Mouse (Mus musculus): ENCODE measurements around the gene Kif21b. TPM values are rescaled to one million over a fixed set of nuclear protein-coding genes. Genes with fewer than 3 reads are reported as not detected.

The Kif21b gene
- polyA plus RNA-seq, 1 experiment from 2014 or later, result 3.3 TPM

DNA sequence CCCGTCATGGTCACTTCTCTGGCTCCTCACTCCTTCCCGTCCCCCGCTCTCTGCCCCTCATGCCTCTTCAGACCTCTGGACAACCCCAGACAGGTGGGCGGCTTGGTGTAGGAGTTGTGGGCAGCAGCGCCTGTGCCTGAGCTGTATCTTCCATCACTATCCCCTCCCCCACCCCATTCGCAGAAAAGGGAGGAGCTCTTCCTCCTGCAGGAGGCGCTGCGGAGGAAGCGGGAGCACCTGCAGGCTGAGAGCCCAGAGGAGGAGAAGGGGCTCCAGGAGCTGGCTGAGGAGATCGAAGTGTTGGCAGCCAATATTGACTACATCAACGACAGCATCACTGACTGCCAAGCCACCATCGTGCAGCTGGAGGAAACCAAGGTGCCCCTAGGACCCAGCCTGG is 28.6 kb downstream of the Kif21b start:
- Histone ChIP-seq H3K9ac (ENCODE audit: low read depth, low read length) (no peak overlapping the region), H3K27ac (ENCODE audit: low read depth, low read length) (no peak overlapping the region), H3K4me1 (ENCODE audit: control insufficient read depth, insufficient read depth, low read length) (no peaks in the 10 kb centered on the region), H3K36me3 (ENCODE audit: control insufficient read depth, insufficient read depth, low read length) (peaks cover 27% of the 10 kb centered on the region; the same call in 1 of the 2 replicates), H3K4me3 (ENCODE audit: low read length) (no peak overlapping the region), H3K9me3 (ENCODE audit: control insufficient read depth, low read length) (no peaks in the 10 kb centered on the region), H3K27me3 (ENCODE audit: control insufficient read depth, insufficient read depth, low read length) (no peaks in the 10 kb centered on the region), H3K4me2 (replicated peaks; ENCODE audit: low read depth, low read length) (no peak overlapping the region)
- WGBS, result 52% methylated on average over 12 of the region's 12 CpGs
- ATAC-seq (ENCODE audit: low FRiP score, low TSS enrichment), result no peak

DNA sequence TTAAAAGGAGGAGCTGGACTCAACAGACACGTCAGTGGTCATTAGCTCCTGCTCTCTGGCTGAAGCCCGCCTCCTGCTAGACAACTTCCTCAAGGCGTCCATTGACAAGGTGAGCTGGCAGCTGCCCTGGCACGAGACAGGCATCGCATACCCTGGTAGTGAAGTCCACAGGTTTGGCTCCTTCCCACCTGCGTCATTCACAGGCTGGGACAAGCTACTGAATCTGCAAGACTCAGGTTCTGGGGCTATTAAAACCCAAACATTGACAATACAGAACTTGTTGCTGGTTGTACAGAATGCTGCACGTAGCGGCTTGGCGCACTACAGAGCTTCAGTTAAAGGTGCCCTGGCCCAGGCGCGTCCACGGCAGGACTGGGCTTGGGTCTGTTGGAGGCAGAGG is 29.1 kb downstream of the Kif21b start:
- no peak for ATAC-seq (ENCODE audit: low FRiP score, low TSS enrichment)
- 92% methylated on average over 12 of the region's 12 CpGs for WGBS
- H3K27me3 ChIP-seq (ENCODE audit: control insufficient read depth, insufficient read depth, low read length), result no peaks in the 10 kb centered on the region
- H3K4me2 ChIP-seq (replicated peaks; ENCODE audit: low read depth, low read length), result no peak overlapping the region
- H3K27ac ChIP-seq (ENCODE audit: low read depth, low read length), result no peak overlapping the region
- H3K9me3 ChIP-seq (ENCODE audit: control insufficient read depth, low read length), result no peaks in the 10 kb centered on the region
- H3K36me3 ChIP-seq (ENCODE audit: control insufficient read depth, insufficient read depth, low read length), result peaks cover 29% of the 10 kb centered on the region; the same call in 1 of the 2 replicates
- H3K4me3 ChIP-seq (ENCODE audit: low read length), result no peak overlapping the region
- H3K4me1 ChIP-seq (ENCODE audit: control insufficient read depth, insufficient read depth, low read length), result no peaks in the 10 kb centered on the region
- no peak overlapping the region for H3K9ac ChIP-seq (ENCODE audit: low read depth, low read length)

DNA sequence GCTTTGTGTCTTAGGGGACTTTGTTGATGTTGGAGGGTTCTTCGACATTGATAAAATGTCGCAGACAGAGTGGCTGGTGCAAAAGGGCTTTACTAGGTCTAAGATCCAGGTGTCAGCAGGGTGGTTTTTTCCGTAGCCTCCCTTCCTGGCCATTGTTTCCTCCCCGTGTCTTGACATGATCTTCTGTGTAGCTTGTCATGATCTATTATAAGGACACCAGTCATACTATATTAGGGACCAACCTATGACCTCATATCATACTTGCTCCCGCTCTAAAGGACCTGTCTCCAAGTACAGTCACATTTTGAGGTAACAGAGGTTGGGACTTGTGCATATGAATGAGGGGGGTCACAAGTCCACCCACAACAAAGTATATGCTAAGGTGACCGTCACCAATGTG is 29.7 kb downstream of the Kif21b start:
- WGBS, result 86% methylated on average over 6 of the region's 6 CpGs
- no peaks in the 10 kb centered on the region for H3K9me3 ChIP-seq (ENCODE audit: control insufficient read depth, low read length)
- H3K27me3 ChIP-seq (ENCODE audit: control insufficient read depth, insufficient read depth, low read length), result no peaks in the 10 kb centered on the region
- no peak overlapping the region for H3K9ac ChIP-seq (ENCODE audit: low read depth, low read length)
- no peak overlapping the region for H3K27ac ChIP-seq (ENCODE audit: low read depth, low read length)
- ATAC-seq (ENCODE audit: low FRiP score, low TSS enrichment), result no peak
- no peak overlapping the region for H3K4me2 ChIP-seq (replicated peaks; ENCODE audit: low read depth, low read length)
- no peaks in the 10 kb centered on the region for H3K4me1 ChIP-seq (ENCODE audit: control insufficient read depth, insufficient read depth, low read length)
- no peak overlapping the region for H3K4me3 ChIP-seq (ENCODE audit: low read length)
- H3K36me3 ChIP-seq (ENCODE audit: control insufficient read depth, insufficient read depth, low read length), result peaks cover 29% of the 10 kb centered on the region; the same call in 1 of the 2 replicates

DNA sequence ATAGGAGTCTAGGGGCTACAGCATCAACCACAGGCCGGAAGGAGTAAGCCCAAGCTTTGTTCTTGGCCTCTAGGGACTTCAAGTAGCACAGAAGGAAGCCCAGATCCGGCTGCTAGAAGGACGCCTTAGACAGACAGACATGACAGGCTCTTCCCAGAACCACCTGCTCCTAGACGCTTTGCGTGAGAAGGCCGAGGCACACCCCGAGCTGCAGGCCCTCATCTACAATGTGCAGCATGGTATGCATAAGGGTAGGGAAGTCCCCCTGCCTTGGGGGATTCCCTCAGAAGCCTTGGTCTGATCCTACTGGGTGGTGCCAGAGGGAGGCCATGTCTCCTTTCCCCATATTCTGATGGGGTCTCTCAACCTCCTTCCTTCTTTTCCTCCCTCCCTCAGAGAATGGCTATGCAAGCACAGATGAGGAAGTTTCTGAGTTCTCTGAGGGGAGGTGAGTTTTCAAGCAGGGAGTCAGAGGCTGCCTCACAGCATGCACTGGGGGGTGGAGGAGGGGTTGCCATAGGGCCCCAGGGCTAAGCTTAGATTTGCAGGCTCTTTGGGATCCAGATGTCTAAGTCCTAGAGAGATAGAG is 30.2 kb downstream of the Kif21b start:
- Histone ChIP-seq H3K9ac (ENCODE audit: low read depth, low read length) (no peak overlapping the region), H3K4me3 (ENCODE audit: low read length) (no peak overlapping the region), H3K4me1 (ENCODE audit: control insufficient read depth, insufficient read depth, low read length) (no peaks in the 10 kb centered on the region), H3K27ac (ENCODE audit: low read depth, low read length) (no peak overlapping the region), H3K36me3 (ENCODE audit: control insufficient read depth, insufficient read depth, low read length) (peaks cover 26% of the 10 kb centered on the region; the same call in 1 of the 2 replicates), H3K27me3 (ENCODE audit: control insufficient read depth, insufficient read depth, low read length) (no peaks in the 10 kb centered on the region), H3K4me2 (replicated peaks; ENCODE audit: low read depth, low read length) (no peak overlapping the region), H3K9me3 (ENCODE audit: control insufficient read depth, low read length) (no peaks in the 10 kb centered on the region)
- no peak for ATAC-seq (ENCODE audit: low FRiP score, low TSS enrichment)
- WGBS, result 89% methylated on average over 7 of the region's 7 CpGs

DNA sequence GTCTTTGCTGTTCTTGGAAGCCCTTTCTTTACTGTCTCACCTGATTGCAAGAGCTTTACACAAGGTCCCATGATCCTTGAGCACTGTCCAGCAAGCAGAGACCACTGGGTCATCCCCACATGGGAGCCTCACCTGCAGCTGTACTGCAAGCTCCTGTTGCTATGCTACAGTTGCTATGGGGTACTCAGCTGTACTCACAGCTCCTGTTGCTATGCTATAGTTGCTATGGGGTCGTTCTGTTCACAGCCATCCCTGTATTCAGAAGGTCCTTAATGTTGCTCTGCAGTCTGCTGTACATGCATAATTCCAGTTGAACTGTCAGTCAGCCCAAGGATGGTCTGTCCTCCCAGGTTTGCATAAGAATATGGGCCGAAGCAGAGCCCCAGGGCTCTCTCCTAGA is 34.2 kb downstream of the Kif21b start:
- Histone ChIP-seq H3K36me3 (ENCODE audit: control insufficient read depth, insufficient read depth, low read length) (peaks cover 14% of the 10 kb centered on the region; the same call in 1 of the 2 replicates), H3K27ac (ENCODE audit: low read depth, low read length) (no peak overlapping the region), H3K4me1 (ENCODE audit: control insufficient read depth, insufficient read depth, low read length) (0 out of 2 replicates have a peak, but pooled peaks cover 3% of the 10 kb centered on the region), H3K4me2 (replicated peaks; ENCODE audit: low read depth, low read length) (no peak overlapping the region), H3K9ac (ENCODE audit: low read depth, low read length) (no peak overlapping the region), H3K4me3 (ENCODE audit: low read length) (no peak overlapping the region), H3K27me3 (ENCODE audit: control insufficient read depth, insufficient read depth, low read length) (no peaks in the 10 kb centered on the region), H3K9me3 (ENCODE audit: control insufficient read depth, low read length) (no peaks in the 10 kb centered on the region)
- WGBS, result 72% methylated on average over 2 of the region's 2 CpGs
- no peak for ATAC-seq (ENCODE audit: low FRiP score, low TSS enrichment)

DNA sequence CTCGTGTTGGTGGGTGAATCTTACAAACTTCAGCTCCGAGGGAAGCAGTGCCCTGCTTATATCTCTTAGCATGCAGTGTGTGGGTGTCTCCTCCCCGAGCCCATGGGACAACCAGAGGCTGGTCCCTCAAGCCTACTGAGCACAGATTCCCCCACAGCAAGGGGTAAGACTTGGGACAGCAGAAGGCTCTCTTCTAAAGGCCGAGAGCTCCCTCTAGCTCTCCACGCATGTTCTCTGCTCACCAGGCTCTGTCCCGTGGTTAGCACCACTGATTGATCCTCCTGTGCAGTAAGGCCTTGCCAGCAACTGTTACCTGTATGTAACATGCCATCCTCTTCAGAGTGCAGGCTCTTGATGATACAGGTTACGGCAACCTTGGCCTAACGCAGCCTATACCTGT is 36.5 kb downstream of the Kif21b start:
- Histone ChIP-seq H3K4me1 (ENCODE audit: control insufficient read depth, insufficient read depth, low read length) (0 out of 2 replicates have a peak, but pooled peaks cover 3% of the 10 kb centered on the region), H3K36me3 (ENCODE audit: control insufficient read depth, insufficient read depth, low read length) (peaks cover 16% of the 10 kb centered on the region; the same call in 1 of the 2 replicates), H3K9me3 (ENCODE audit: control insufficient read depth, low read length) (no peaks in the 10 kb centered on the region), H3K9ac (ENCODE audit: low read depth, low read length) (no peak overlapping the region), H3K27me3 (ENCODE audit: control insufficient read depth, insufficient read depth, low read length) (no peaks in the 10 kb centered on the region), H3K27ac (ENCODE audit: low read depth, low read length) (no peak overlapping the region), H3K4me2 (replicated peaks; ENCODE audit: low read depth, low read length) (no peak overlapping the region), H3K4me3 (ENCODE audit: low read length) (no peak overlapping the region)
- no peak for ATAC-seq (ENCODE audit: low FRiP score, low TSS enrichment)
- 69% methylated on average over 8 of the region's 8 CpGs for WGBS

DNA sequence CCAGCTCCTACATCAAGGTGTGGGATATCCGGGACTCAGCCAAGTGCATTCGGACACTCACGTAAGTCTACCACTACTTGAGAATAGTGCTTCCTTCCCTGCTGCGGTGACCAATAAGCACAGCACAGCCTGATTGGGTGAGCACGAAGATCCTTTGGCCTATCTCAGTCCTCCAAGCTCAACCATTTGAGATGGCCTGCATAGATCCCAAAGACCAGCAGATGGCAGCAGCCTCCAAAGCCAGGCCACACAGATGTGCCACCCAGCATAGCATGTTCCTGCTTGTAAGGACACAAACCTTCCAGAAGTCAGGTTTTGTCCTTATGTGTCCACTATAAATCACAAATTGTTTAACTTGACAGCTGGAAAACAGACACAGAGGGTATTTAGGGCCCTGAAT is 38.9 kb downstream of the Kif21b start:
- Histone ChIP-seq H3K4me1 (ENCODE audit: control insufficient read depth, insufficient read depth, low read length) (peaks cover 20% of the 10 kb centered on the region), H3K27ac (ENCODE audit: low read depth, low read length) (no peak overlapping the region), H3K27me3 (ENCODE audit: control insufficient read depth, insufficient read depth, low read length) (no peaks in the 10 kb centered on the region), H3K36me3 (ENCODE audit: control insufficient read depth, insufficient read depth, low read length) (peaks cover 4% of the 10 kb centered on the region; the same call in 1 of the 2 replicates), H3K9me3 (ENCODE audit: control insufficient read depth, low read length) (no peaks in the 10 kb centered on the region), H3K9ac (ENCODE audit: low read depth, low read length) (no peak overlapping the region), H3K4me2 (replicated peaks; ENCODE audit: low read depth, low read length) (peak overlapping the region; percentile 21; the same call in 1 of the 2 replicates), H3K4me3 (ENCODE audit: low read length) (no peak overlapping the region)
- WGBS, result 7% methylated on average over 5 of the region's 5 CpGs
- ATAC-seq (ENCODE audit: low FRiP score, low TSS enrichment), result peak; percentile 84

DNA sequence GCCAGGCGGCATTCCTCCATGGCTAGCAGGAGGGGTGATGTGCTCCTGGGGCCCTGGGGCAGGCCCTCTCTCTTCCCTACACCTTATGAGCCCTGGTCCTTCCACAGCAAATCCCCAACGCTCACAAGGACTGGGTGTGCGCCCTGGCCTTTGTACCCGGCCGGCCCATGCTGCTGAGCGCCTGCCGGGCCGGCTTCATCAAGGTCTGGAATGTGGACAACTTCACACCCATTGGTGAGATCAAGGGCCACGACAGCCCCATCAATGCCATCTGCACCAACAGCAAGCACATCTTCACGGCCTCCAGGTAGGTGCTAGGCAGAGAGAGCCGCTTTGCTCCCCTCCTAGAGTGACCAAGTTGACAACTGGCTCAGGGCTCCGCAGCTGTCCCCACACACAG is 41.5 kb downstream of the Kif21b start:
- no peak overlapping the region for H3K9ac ChIP-seq (ENCODE audit: low read depth, low read length)
- no peak overlapping the region for H3K4me3 ChIP-seq (ENCODE audit: low read length)
- peaks cover 20% of the 10 kb centered on the region for H3K4me1 ChIP-seq (ENCODE audit: control insufficient read depth, insufficient read depth, low read length)
- no peak overlapping the region for H3K4me2 ChIP-seq (replicated peaks; ENCODE audit: low read depth, low read length)
- H3K36me3 ChIP-seq (ENCODE audit: control insufficient read depth, insufficient read depth, low read length), result peaks cover 4% of the 10 kb centered on the region; the same call in 1 of the 2 replicates
- no peak for ATAC-seq (ENCODE audit: low FRiP score, low TSS enrichment)
- no peaks in the 10 kb centered on the region for H3K9me3 ChIP-seq (ENCODE audit: control insufficient read depth, low read length)
- 61% methylated on average over 12 of the region's 12 CpGs for WGBS
- no peak overlapping the region for H3K27ac ChIP-seq (ENCODE audit: low read depth, low read length)
- no peaks in the 10 kb centered on the region for H3K27me3 ChIP-seq (ENCODE audit: control insufficient read depth, insufficient read depth, low read length)

DNA sequence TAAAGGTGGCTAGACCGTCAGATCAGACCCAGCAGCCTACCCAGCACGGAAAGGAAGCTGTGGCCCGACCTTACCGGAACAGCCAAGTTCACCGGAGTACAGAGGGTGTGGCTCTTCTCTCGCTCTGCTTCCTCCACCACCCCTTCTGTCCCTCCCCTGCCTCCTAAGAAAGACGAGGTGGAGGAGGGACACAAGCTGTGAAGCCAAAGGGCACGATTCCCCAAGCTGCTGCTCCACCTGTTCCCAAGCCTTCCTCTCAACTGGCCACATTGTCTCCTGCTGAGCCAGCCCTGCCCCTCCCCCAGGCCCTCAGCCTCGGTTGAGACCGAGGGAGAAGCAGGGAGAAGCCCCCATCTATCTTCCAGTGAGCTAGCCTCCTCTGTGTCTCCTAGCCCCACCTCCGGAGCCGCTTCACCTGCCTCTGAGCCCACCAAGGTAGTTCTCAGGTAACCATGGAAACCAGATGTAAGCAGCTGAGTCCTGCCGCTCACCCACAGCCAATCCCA is 43.0 kb downstream of the Kif21b start:
- Histone ChIP-seq H3K9me3 (ENCODE audit: control insufficient read depth, low read length) (no peaks in the 10 kb centered on the region), H3K4me2 (replicated peaks; ENCODE audit: low read depth, low read length) (peak overlapping the region; percentile 28), H3K27me3 (ENCODE audit: control insufficient read depth, insufficient read depth, low read length) (no peaks in the 10 kb centered on the region), H3K9ac (ENCODE audit: low read depth, low read length) (no peak overlapping the region; the same call in 1 of the 2 replicates), H3K27ac (ENCODE audit: low read depth, low read length) (no peak overlapping the region), H3K4me1 (ENCODE audit: control insufficient read depth, insufficient read depth, low read length) (peaks cover 20% of the 10 kb centered on the region), H3K4me3 (ENCODE audit: low read length) (no peak overlapping the region), H3K36me3 (ENCODE audit: control insufficient read depth, insufficient read depth, low read length) (peaks cover 4% of the 10 kb centered on the region; the same call in 1 of the 2 replicates)
- peak; percentile 10; the same call in 1 of the 2 replicates for ATAC-seq (ENCODE audit: low FRiP score, low TSS enrichment)
- WGBS, result 14% methylated on average over 13 of the region's 13 CpGs
